Mouse (Mus musculus): Measurements from ENCODE around the gene 1600012H06Rik.
"Not testable (repeated sequence)": the region's sequence is repeated elsewhere in the genome, so short reads cannot be mapped to it uniquely, and the experiment has no call there.

The 1600012H06Rik gene

GRCm38 (mm10) chr17:14943009-14943728 is at the start of gene 1600012H06Rik, which contains the start of gene Wdr27:
Gene 1600012H06Rik, plus strand, starts transcription at chr17:14943184.
Gene Wdr27, minus strand, starts transcription at chr17:14943158.
- peak; percentile 88 to 95 for DNase-seq (ENCODE audit: low read depth in 1 of 2, low spot score in 2 of 2)

DNA sequence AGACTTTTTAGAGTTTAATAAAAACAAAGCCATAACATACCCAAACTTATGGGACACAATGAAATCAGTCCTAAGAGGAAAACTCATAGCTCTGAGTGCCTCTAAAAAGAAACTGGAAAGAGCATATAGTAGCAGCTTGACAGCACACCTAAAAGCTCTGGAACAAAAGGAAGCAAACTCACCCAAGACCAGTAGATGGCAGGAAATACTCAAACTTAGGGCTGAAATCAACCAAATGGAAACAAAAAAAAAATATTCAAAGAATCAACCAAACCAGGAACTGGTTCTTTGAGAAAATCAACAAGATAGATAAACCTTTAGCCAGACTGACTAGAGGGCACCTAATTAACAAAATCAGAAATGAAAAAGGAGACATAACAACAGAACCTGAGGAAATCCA is 47.9 kb upstream of the 1600012H06Rik start:
- DNase-seq (ENCODE audit: low read depth in 1 of 2, low spot score in 2 of 2): not testable (repeated sequence)

DNA sequence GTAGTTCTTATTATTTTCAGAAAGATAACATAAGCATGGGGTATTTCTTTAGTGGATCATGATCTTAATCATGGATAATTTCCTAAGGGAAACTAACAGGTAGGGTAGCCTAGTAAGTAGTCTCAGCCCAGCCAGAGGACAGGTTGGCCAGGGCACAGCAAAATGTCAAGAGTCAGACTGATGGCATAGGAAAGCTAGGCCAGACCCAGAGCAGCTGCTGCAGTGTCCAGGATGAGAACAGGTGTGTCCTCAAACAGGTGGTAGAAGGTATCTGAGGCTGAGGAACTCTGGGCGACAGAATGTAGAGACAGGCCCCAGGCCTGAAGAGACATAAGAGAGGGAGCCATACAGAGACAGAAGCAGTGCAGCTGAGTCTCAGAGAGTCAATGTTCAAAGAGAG is 44.0 kb upstream of the 1600012H06Rik start:
- no peak for DNase-seq (ENCODE audit: low read depth in 1 of 2, low spot score in 2 of 2)

DNA sequence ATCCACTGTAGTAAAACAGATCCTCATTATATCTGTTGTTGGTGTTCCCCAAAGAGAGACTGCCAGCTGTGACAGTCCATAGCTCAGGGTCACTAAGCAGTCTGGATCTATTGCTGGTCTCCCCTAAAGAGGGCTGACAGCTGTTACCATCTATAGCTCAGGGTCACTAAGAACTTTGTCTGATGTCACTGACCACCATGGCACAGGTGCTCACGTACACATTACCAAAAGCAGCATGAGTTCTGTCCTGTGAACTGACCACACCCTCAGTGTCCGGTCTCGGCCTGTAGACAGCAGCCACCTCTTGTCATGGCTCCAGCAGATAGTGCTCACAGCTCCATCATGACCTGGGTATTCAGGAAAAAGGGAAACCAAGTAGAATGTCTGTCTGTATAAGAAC is 39.8 kb upstream of the 1600012H06Rik start:
- DNase-seq (ENCODE audit: low read depth in 1 of 2, low spot score in 2 of 2): no peak

GRCm38 (mm10) chr17:14904206-14904605 is 38.8 kb upstream of the 1600012H06Rik start:
- DNase-seq (ENCODE audit: low read depth in 1 of 2, low spot score in 2 of 2): no peak

- DNase-seq (ENCODE audit: low read depth in 1 of 2, low spot score in 2 of 2): peak in 1 of 2 experiments; percentile 21
These were observed 38.2 kb upstream of the 1600012H06Rik start for GRCm38 (mm10) chr17:14904637-14905265.

DNA sequence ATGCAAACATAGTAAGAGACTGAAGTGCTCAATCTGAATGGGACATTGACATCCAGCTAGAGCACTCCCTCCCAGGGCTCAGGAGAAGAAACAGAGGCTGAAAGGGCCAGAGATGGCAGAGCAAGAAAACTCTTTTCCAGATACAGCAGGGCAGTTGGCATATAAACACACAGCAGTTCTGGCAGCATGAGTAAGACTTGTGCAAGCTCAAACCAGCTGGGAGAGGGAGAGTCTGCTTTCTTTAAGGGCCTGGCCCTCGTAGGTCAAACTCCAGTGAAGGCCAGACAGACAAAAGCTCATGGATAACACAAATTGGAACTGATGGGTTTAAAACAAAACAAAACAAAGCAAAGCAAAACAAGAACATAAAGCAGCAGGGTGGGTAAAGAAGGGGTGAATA is 36.4 kb upstream of the 1600012H06Rik start:
- DNase-seq (ENCODE audit: low read depth in 1 of 2, low spot score in 2 of 2): no peak

DNA sequence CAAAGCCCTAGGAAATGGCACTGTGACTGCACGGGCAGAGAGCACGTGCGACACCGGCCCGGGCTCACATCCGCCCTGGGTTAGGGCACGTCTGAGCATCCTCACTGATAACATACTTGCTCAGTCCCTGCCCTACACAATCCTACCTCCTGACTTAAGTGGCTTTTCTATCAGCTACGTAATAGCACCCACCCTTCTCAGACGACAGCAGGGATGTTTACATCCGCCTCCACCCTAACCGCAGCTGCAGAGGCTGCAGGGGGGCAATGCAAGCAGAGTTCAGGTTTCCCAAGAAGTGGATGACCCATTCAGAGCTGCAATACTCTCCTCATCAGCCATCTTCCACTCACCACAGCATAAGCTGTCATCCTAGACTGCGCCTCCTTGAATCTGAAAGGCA is 35.8 kb upstream of the 1600012H06Rik start:
- DNase-seq (ENCODE audit: low read depth in 1 of 2, low spot score in 2 of 2): no peak

DNA sequence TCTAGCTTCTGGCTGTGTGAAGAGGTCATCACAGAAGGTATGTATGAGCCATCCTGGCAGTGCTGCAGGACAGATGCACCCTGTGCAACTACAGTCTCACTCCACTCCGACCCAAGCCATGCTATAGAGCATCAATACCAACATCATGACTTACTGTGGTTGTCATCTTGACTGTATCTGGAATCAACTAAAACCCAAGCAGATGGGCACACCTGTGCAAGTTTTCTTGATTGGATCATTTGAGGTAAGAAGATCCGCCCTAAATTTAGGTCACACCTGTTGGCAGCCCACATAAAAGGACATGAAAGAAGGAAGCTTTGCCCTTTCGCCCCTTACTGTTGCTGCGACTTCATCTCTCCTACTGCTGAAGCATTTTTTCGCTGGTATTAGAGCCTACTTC is 33.7 kb upstream of the 1600012H06Rik start:
- DNase-seq (ENCODE audit: low read depth in 1 of 2, low spot score in 2 of 2): no peak

DNA sequence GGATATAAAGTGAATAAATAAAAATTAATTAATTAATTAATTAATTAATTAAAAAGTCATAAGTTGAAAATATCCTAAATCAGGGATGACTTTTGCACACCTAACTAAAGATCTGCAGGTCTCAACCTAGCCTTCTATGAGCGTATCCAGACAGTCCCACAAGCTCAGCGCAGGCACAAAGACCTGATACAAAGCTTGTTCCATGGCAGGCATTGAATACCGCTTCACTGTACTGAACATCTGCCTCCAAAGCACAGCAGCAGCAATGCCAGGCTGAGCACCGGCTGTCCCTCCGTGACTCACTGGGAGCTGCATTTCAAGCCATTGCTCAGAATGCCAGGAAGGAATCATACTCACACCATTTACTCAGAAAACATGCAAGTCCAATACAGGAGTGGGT is 32.2 kb upstream of the 1600012H06Rik start:
- DNase-seq (ENCODE audit: low read depth in 1 of 2, low spot score in 2 of 2): no peak

DNA sequence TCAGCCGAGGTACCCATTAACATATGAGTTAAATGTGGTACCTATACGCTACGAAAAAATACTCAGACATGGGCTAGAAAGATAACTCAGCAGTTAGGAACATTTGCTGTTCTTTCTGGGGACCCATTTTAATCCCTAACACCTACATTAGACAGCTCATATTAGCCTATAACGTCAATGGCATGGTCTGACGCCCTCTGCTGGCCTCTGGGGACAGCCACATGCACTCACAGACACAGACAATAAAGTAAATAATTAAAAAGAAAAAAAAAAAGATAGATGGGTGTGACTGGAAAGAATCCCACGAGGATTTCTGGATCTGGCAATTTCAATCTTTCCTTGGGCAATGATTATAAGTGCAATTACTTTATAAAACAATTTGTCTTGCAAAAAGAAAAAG is 30.6 kb upstream of the 1600012H06Rik start:
- no peak for DNase-seq (ENCODE audit: low read depth in 1 of 2, low spot score in 2 of 2)

GRCm38 (mm10) chr17:14912981-14913380 is 30.0 kb upstream of the 1600012H06Rik start:
- DNase-seq (ENCODE audit: low read depth in 1 of 2, low spot score in 2 of 2): no peak

- DNase-seq (ENCODE audit: low read depth in 1 of 2, low spot score in 2 of 2): no peak
These were observed 28.6 kb upstream of the 1600012H06Rik start for GRCm38 (mm10) chr17:14914401-14914800.

DNA sequence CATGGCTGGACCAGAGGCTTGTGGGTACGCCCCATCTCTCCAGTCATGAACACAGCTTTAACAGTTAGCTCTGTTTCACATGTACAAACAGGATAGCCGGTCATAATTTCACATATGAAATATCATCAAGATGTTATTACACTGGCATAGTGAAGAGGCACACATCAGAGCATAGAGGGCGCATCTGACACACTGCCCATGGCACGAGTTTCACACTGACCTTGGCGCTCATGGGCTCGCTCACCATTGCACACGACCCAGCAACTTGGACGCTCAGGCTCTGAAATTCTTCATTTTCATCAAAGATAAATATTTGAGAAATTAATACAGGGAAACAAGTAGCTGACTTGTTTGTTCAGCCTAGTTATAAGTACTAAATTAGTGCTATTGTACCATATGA is 25.1 kb upstream of the 1600012H06Rik start:
- DNase-seq (ENCODE audit: low read depth in 1 of 2, low spot score in 2 of 2): no peak

DNA sequence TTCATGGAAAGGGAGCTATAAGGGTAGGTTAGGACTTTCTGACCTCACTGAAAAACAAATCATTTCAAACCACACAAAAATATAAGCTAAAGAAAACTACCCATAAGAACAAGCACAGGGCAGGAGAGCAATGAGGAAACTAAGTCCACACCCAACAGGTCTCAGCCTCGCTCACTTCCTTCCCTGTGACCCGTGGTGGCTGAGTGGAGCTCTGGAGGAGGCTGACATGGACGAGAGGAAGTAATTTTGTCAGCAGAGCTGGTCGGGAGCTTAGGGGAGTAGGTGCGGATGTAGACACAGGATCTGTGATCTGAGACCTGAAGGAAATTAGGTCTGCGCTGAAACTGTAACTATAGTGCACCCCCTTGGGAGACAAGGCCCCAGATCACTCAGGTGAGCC is 21.4 kb upstream of the 1600012H06Rik start:
- no peak for DNase-seq (ENCODE audit: low read depth in 1 of 2, low spot score in 2 of 2)

DNA sequence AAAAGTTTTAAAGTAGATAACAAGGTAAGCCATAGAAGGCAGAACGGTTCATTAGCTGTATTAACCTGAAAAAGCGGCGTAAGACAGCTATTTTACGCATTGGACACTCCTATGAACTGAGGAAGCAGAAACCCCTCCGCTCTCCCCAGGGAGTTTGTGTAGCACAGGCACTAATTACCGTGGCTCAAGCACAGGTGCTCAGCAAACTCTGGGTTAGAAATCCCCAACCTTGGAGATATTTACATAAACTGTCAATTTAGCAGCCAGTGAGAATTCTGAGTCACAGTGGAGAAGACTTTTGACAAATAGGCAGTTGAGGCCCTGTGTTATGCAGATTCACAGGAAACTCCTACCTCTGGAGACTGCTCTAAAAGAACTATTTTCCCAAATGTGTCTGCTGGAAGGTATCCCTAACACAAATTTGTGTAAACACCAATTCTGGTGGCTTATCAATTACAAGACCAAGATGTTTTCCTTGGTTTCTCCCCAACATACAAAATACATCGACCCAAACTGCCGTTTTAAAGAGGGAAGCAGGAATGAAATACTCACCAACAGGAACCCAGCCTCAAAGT is 15.3 kb upstream of the 1600012H06Rik start:
- no peak for DNase-seq (ENCODE audit: low read depth in 1 of 2, low spot score in 2 of 2)

DNA sequence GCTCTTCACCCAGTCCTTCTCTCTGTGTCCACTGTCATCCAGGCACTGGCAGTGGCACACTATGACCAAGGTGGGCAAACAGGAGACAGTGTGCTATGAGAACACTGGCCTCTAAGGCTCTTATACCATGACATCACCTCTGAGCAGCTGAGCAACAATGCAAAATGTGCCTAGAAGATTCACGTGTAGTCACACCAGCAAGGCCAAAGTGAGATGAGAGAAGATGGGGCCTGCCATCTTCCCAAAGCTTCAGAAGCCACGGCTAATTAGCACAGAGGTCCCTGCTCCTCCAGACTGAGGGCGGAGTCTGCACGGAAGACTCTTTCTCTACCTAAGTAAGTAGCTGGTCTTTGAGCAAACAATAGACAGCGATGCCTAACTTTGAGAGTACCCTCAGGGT is 14.4 kb upstream of the 1600012H06Rik start:
- DNase-seq (ENCODE audit: low read depth in 1 of 2, low spot score in 2 of 2): no peak

- no peak for DNase-seq (ENCODE audit: low read depth in 1 of 2, low spot score in 2 of 2)
These were observed 12.3 kb upstream of the 1600012H06Rik start for GRCm38 (mm10) chr17:14930697-14931096.

- DNase-seq (ENCODE audit: low read depth in 1 of 2, low spot score in 2 of 2): no peak
These were observed 11.5 kb upstream of the 1600012H06Rik start for GRCm38 (mm10) chr17:14931469-14931868.

DNA sequence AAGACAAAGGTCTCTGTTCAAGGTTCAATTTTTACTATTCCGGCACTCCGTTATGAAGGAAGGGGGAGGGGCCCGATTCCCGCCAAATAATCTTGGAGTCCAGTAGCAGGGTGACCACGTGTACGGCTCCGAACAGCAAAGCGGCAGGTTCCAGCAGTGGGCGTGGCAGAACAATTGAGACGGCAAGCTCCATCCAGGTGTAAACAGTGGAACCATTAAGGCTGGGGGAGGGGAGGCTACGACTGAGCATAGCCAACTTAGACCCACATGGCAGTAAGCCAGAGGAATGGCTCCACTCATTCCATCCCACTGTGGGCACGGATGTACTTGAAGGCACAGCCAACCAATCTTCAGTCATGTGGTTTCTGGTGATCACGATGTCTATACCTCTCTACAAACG is 7.7 kb upstream of the 1600012H06Rik start:
- not testable (repeated sequence) for DNase-seq (ENCODE audit: low read depth in 1 of 2, low spot score in 2 of 2)

- DNase-seq (ENCODE audit: low read depth in 1 of 2, low spot score in 2 of 2): no peak
These were observed 7.0 kb upstream of the 1600012H06Rik start for GRCm38 (mm10) chr17:14935841-14936605.

- DNase-seq (ENCODE audit: low read depth in 1 of 2, low spot score in 2 of 2): not testable (repeated sequence)
These were observed 803 bp upstream of the 1600012H06Rik start for GRCm38 (mm10) chr17:14942181-14942580.
